ENCODE assay signal across 16 mouse cellular contexts in the genomic region with DNA sequence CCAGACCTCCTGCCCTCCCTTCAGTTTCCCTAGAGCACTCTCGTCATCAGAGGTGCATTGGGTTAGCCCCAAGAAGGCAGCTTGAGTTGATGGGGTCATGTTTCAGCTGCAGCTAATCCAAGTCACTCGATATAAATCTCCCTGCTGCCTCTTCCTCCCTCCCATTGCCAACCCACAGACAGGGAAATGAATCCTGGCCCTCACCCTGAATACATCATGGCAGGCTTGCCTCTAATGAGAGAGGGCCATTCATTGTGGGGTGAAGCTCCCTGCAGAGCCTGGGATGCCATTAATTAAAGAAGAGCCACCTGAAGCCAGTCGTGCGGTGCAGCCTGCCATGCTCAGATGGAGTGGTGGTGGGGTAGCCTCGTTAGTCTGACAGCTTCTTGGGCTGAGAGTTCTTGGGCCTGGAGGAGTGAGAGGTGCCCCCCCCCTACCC. TPM values are rescaled to one million over a fixed set of nuclear protein-coding genes. Genes with fewer than 3 reads are reported as not detected.
DNase-seq lines count a peak whose midpoint lies in the region; ATAC-seq lines count a peak whose summit lies in the region.
"Had no signal": no experiment of that assay in that cellular context is flagged by ENCODE, and none has a peak within 500 bp of the region (broad histone marks: within the 10 kb centered on the region; RNA-seq: fewer than 3 reads in every experiment).

No protein-coding gene starts in this region.

- no peak overlapping the region for H3K27ac ChIP-seq in neural tube, embryonic 11.5 days (ENCODE audit: low read depth, low read length)
- H3K27ac ChIP-seq in liver, embryonic 11.5 days (ENCODE audit: low read depth, low read length), result no peak overlapping the region
- H3K27ac ChIP-seq: liver, embryonic 12.5 days had no signal

- no peak overlapping the region for H3K4me3 ChIP-seq in neural tube, embryonic 11.5 days (ENCODE audit: low read depth, low read length)
- H3K4me3 ChIP-seq in liver, embryonic 11.5 days (ENCODE audit: low read depth, low read length), result no peak overlapping the region
- H3K4me3 ChIP-seq: embryonic facial prominence, embryonic 15.5 days; liver, embryonic 12.5 days had no signal

- H3K36me3 ChIP-seq in neural tube, embryonic 11.5 days (ENCODE audit: control insufficient read depth, insufficient read depth, low read length), result no peaks in the 10 kb centered on the region
- H3K36me3 ChIP-seq in liver, embryonic 11.5 days (ENCODE audit: control insufficient read depth, insufficient read depth, low read length), result peaks cover 8% of the 10 kb centered on the region; the same call in 1 of the 2 replicates

- intact Hi-C loops in left cerebral cortex, postnatal 36 days (cut with DNase I), result no loop called here

- WGBS in neural tube, embryonic 11.5 days, result 20% methylated on average over 5 of the region's 5 CpGs
- WGBS in liver, embryonic 11.5 days, result 64% methylated on average over 5 of the region's 5 CpGs

- peaks cover 24% of the 10 kb centered on the region for H3K4me1 ChIP-seq in neural tube, embryonic 11.5 days (ENCODE audit: control insufficient read depth, insufficient read depth, low read length)
- H3K4me1 ChIP-seq in liver, embryonic 11.5 days (replicated peaks; ENCODE audit: control insufficient read depth, insufficient read depth, low read length), result peaks cover 5% of the 10 kb centered on the region

- no peak overlapping the region for H3K4me2 ChIP-seq in neural tube, embryonic 11.5 days (ENCODE audit: low read depth)
- H3K4me2 ChIP-seq in liver, embryonic 11.5 days, result no peak overlapping the region
- H3K4me2 ChIP-seq: embryonic facial prominence, embryonic 15.5 days; liver, embryonic 12.5 days had no signal

- ATAC-seq in neural tube, embryonic 11.5 days (ENCODE audit: insufficient read depth, low FRiP score, low TSS enrichment), result peak; percentile 53; the same call in 1 of the 2 replicates
- ATAC-seq in liver, embryonic 11.5 days (replicated peaks; ENCODE audit: low FRiP score), result no peak
- ATAC-seq: liver, embryonic 12.5 days had no signal

- H3K27me3 ChIP-seq in neural tube, embryonic 11.5 days (ENCODE audit: control insufficient read depth, insufficient read depth, low read length), result no peaks in the 10 kb centered on the region
- no peaks in the 10 kb centered on the region for H3K27me3 ChIP-seq in liver, embryonic 11.5 days (replicated peaks; ENCODE audit: control insufficient read depth, insufficient read depth, low read length)
- H3K27me3 ChIP-seq: embryonic facial prominence, embryonic 15.5 days; liver, embryonic 12.5 days had no signal

- peak; percentile 68 for DNase-seq in gastrocnemius, adult 18-20 months (ENCODE audit: low spot score)
- no peak for DNase-seq in gastrocnemius, postnatal 4 days (ENCODE audit: low spot score in 2 of 2)
- peak; percentile 40 for DNase-seq in neural tube, embryonic 11.5 days (ENCODE audit: low spot score)
- DNase-seq in neural tube, embryonic 10.5 days (ENCODE audit: extremely low spot score, low spot score), result no peak
- DNase-seq in mesoderm, embryonic 11.5 days (ENCODE audit: low read depth, low spot score), result peak; percentile 50
- no peak for DNase-seq in left cerebral cortex, postnatal 36 days (ENCODE audit: low spot score in 2 of 2)
- no peak for DNase-seq in liver, embryonic 11.5 days (ENCODE audit: low spot score)
- DNase-seq in adrenal gland, postnatal 4 days (ENCODE audit: low spot score in 2 of 2), result no peak
- DNase-seq: B cell, adult 2 months; cerebellum, adult 9-11 months; kidney, adult 8-10 months; lung, postnatal 10 days; thymus, adult 2 months had no signal

- no peak overlapping the region for H3K9ac ChIP-seq in neural tube, embryonic 11.5 days (ENCODE audit: low read length)
- no peak overlapping the region for H3K9ac ChIP-seq in liver, embryonic 11.5 days (ENCODE audit: low read depth, low read length)
- H3K9ac ChIP-seq: embryonic facial prominence, embryonic 15.5 days; liver, embryonic 12.5 days had no signal

- no peaks in the 10 kb centered on the region for H3K9me3 ChIP-seq in neural tube, embryonic 11.5 days (ENCODE audit: control insufficient read depth, low read length)
- no peaks in the 10 kb centered on the region for H3K9me3 ChIP-seq in liver, embryonic 11.5 days (ENCODE audit: control insufficient read depth, low read length)
- H3K9me3 ChIP-seq: embryonic facial prominence, embryonic 15.5 days; G1E; liver, embryonic 12.5 days had no signal

RNA-seq across cellular contexts. Expression of a gene that starts 51.2 kb away (rescaled TPM):
- 100 to 1,000 TPM in 1 of 2 experiments, 10 to 100 TPM in 1; 92.1 to 105 TPM for total RNA-seq in gastrocnemius, adult 18-20 months (2021)
- total RNA-seq in gastrocnemius, postnatal 4 days (2021), result 100 to 1,000 TPM in 1 of 2 experiments, 10 to 100 TPM in 1; 98.8 to 101 TPM
- polyA plus RNA-seq in neural tube, embryonic 11.5 days (2014; fragmentation: Nextera tagmentation; extraction: Ambion mirVana), result 130 and 135 TPM in 2 replicates
- 100 to 1,000 TPM; 215 to 252 TPM for total RNA-seq in left cerebral cortex, postnatal 36 days (2021)
- polyA plus RNA-seq in liver, embryonic 11.5 days (2014; fragmentation: Nextera tagmentation; extraction: Ambion mirVana), result 88.1 and 89.9 TPM in 2 replicates
- total RNA-seq in adrenal gland, postnatal 4 days (2021), result 100 to 1,000 TPM in 1 of 2 experiments, 10 to 100 TPM in 1; 96.5 to 103 TPM

Comparison
In these comparisons a context has a peak if more than half of its experiments do, and no peak if none do; other contexts are left out.
1. DNase-seq: peak in gastrocnemius, adult 18-20 months (single experiment), neural tube, embryonic 11.5 days (single experiment) and mesoderm, embryonic 11.5 days (single experiment); none in gastrocnemius, postnatal 4 days (0 of 2), neural tube, embryonic 10.5 days (single experiment), left cerebral cortex, postnatal 36 days (0 of 2), liver, embryonic 11.5 days (single experiment) and adrenal gland, postnatal 4 days (0 of 2).